Mouse (Mus musculus) heart, adult 2 months (tissue): ENCODE results near the gene Nr2c2.

Experiments
- CTCF ChIP-seq: fragments of 200-600 bp; IDR thresholded peaks from 2 replicates; pipeline ENCODE4 v1.8.1; 2022; ENCODE audit warnings: antibody characterized with exemption, mild to moderate bottlenecking, moderate library complexity
- EP300 ChIP-seq: fragments of 200-500 bp; IDR thresholded peaks from 2 replicates; pipeline ENCODE4 v1.6.1; 2011; ENCODE audit warnings: low read depth, low read length, control low read depth; ENCODE audit not compliant: insufficient read depth
- POLR2A ChIP-seq: fragments of 200-500 bp; IDR thresholded peaks from 2 replicates; pipeline ENCODE4 v1.6.1; 2011; ENCODE audit warnings: mild to moderate bottlenecking, low read depth, low read length, control low read depth; ENCODE audit not compliant: insufficient read depth

GRCm38 (mm10) chr6:92131456-92131855, 40.3 kb downstream of the Nr2c2 start:
- TF ChIP-seq CTCF (no peak), POLR2A (no peak), EP300 (no peak)
